ENCODE assay signal across 16 mouse cellular contexts in genomic region chr4:83438116-83438515, GRCm38 (mm10). TPM values are rescaled to one million over a fixed set of nuclear protein-coding genes. Genes with fewer than 3 reads are reported as not detected.
A peak's percentile ranks its signal among the peaks of the same experiment; 100 is the strongest.
DNase-seq lines count a peak whose midpoint lies in the region; ATAC-seq and TF ChIP-seq lines count a peak whose summit lies in the region.
"Had no signal": no experiment of that assay in that cellular context is flagged by ENCODE, and none has a peak within 500 bp of the region (broad histone marks: within the 10 kb centered on the region; RNA-seq: fewer than 3 reads in every experiment).

No protein-coding gene starts in this region.

- peaks cover 96% of the 10 kb centered on the region for H3K36me3 ChIP-seq in midbrain, embryonic 10.5 days
- H3K36me3 ChIP-seq in midbrain, embryonic 11.5 days (ENCODE audit: control insufficient read depth, insufficient read depth, low read length), result peaks cover 27% of the 10 kb centered on the region
- H3K36me3 ChIP-seq in MEL (ENCODE audit: control insufficient read depth in 1 of 2, insufficient read depth in 2 of 2, low read length in 2 of 2), result peaks cover 8 to 28% of the 10 kb centered on the region in 2 experiments
- H3K36me3 ChIP-seq in myocyte (ENCODE audit: control insufficient read depth, insufficient read depth), result peaks cover 26% of the 10 kb centered on the region

- no peaks in the 10 kb centered on the region for H3K9me3 ChIP-seq in midbrain, embryonic 10.5 days (replicated peaks)
- H3K9me3 ChIP-seq in midbrain, embryonic 11.5 days (ENCODE audit: control insufficient read depth, low read length), result no peaks in the 10 kb centered on the region
- H3K9me3 ChIP-seq in MEL (replicated peaks; ENCODE audit: insufficient read depth, low read length), result no peaks in the 10 kb centered on the region
- H3K9me3 ChIP-seq: limb, embryonic 12.5 days; liver, embryonic 15.5 days; neural tube, embryonic 15.5 days had no signal

- ATAC-seq in midbrain, embryonic 11.5 days (ENCODE audit: low FRiP score), result no peak
- ATAC-seq: activated CD4-positive, CD25-positive, alpha-beta regulatory T cell, adult 4 months; forebrain, embryonic 14.5 days had no signal

- H3K4me2 ChIP-seq in midbrain, embryonic 11.5 days, result no peak overlapping the region
- peak overlapping the region; percentile 38 for H3K4me2 ChIP-seq in myocyte (ENCODE audit: low read depth)
- H3K4me2 ChIP-seq: limb, embryonic 12.5 days; liver, embryonic 15.5 days; neural tube, embryonic 15.5 days had no signal

- TF ChIP-seq RAD21 in MEL (IDR thresholded peaks at IDR 0.05; ENCODE audit: low read depth, low read length), result no peak

- no peaks in the 10 kb centered on the region for H3K79me2 ChIP-seq in MEL (ENCODE audit: control insufficient read depth, insufficient read depth, low read length, poor library complexity)
- peaks cover 17% of the 10 kb centered on the region for H3K79me2 ChIP-seq in myocyte (ENCODE audit: control insufficient read depth, insufficient read depth)

- peak; percentile 24 for DNase-seq in kidney, postnatal 10 days
- DNase-seq in kidney, adult 8-10 months, result no peak
- peak; percentile 4 for DNase-seq in midbrain, embryonic 10.5 days (ENCODE audit: low spot score)
- no peak for DNase-seq in midbrain, embryonic 11.5 days (ENCODE audit: low spot score, missing footprints)
- DNase-seq in MEL (ENCODE audit: low read depth, low spot score), result no peak
- DNase-seq in retina, postnatal 1 day, result no peak
- DNase-seq: adrenal gland, postnatal 25 days; cerebellum, adult 9-10 months; heart, adult 2 months had no signal

- H3K4me1 ChIP-seq in midbrain, embryonic 10.5 days, result peaks cover 3% of the 10 kb centered on the region; the same call in 1 of the 2 replicates
- no peaks in the 10 kb centered on the region for H3K4me1 ChIP-seq in midbrain, embryonic 11.5 days (ENCODE audit: control insufficient read depth, insufficient read depth, low read length)
- peaks cover 0 to 2% of the 10 kb centered on the region in 2 experiments; a peak in 2 of 4 replicates for H3K4me1 ChIP-seq in MEL (ENCODE audit: control insufficient read depth in 1 of 2, insufficient read depth in 2 of 2, low read length in 2 of 2)
- H3K4me1 ChIP-seq: limb, embryonic 12.5 days; neural tube, embryonic 15.5 days had no signal

- no peaks in the 10 kb centered on the region for H3K27me3 ChIP-seq in midbrain, embryonic 10.5 days (ENCODE audit: low read depth, poor library complexity, severe bottlenecking)
- H3K27me3 ChIP-seq in midbrain, embryonic 11.5 days (ENCODE audit: control insufficient read depth, insufficient read depth, low read length), result no peaks in the 10 kb centered on the region
- no peaks in the 10 kb centered on the region for H3K27me3 ChIP-seq in MEL (ENCODE audit: control insufficient read depth in 1 of 2, insufficient read depth in 2 of 2, low read length in 2 of 2)
- no peaks in the 10 kb centered on the region for H3K27me3 ChIP-seq in myocyte (ENCODE audit: control insufficient read depth, insufficient read depth, insufficient read length)
- H3K27me3 ChIP-seq: limb, embryonic 12.5 days; liver, embryonic 15.5 days; neural tube, embryonic 15.5 days had no signal

- no peak for TF ChIP-seq CTCF in MEL (IDR thresholded peaks at IDR 0.05 in 2 of 3, conservative IDR thresholded peaks at IDR 0.05 in 1 of 3; ENCODE audit: control insufficient read depth in 1 of 3, insufficient read depth in 1 of 3, low read depth in 2 of 3, low read length in 3 of 3, poor library complexity in 1 of 3, severe bottlenecking in 1 of 3)

- H3K9ac ChIP-seq in midbrain, embryonic 11.5 days (ENCODE audit: low read length), result no peak overlapping the region
- no peak overlapping the region for H3K9ac ChIP-seq in MEL (ENCODE audit: control insufficient read depth, low read depth, low read length, poor library complexity, severe bottlenecking)
- H3K9ac ChIP-seq: limb, embryonic 12.5 days; liver, embryonic 15.5 days; neural tube, embryonic 15.5 days had no signal

- TF ChIP-seq POLR2A in MEL (IDR thresholded peaks at IDR 0.05; ENCODE audit: control insufficient read depth in 1 of 2, insufficient read depth in 1 of 2, low read depth in 1 of 2, low read length in 2 of 2, poor library complexity in 1 of 2), result no peak
- no peak for TF ChIP-seq POLR2A in myocyte (IDR thresholded peaks at IDR 0.05; ENCODE audit: insufficient read length, low read depth)

- H3K27ac ChIP-seq in midbrain, embryonic 10.5 days (replicated peaks), result no peak overlapping the region
- no peak overlapping the region for H3K27ac ChIP-seq in midbrain, embryonic 11.5 days (ENCODE audit: low read depth, low read length)
- H3K27ac ChIP-seq in MEL (ENCODE audit: control insufficient read depth, low read depth, low read length), result no peak overlapping the region; the same call in 1 of the 2 replicates
- H3K27ac ChIP-seq: heart, adult 2 months; limb, embryonic 12.5 days; liver, embryonic 15.5 days; neural tube, embryonic 15.5 days; stomach, postnatal 0 days had no signal

- no peak overlapping the region for H3K4me3 ChIP-seq in midbrain, embryonic 10.5 days
- no peak overlapping the region for H3K4me3 ChIP-seq in midbrain, embryonic 11.5 days (ENCODE audit: low read depth, low read length)
- no peak overlapping the region for H3K4me3 ChIP-seq in MEL (ENCODE audit: control insufficient read depth in 1 of 2, insufficient read depth in 1 of 2, low read depth in 2 of 2, low read length in 2 of 2)
- no peak overlapping the region for H3K4me3 ChIP-seq in myocyte
- H3K4me3 ChIP-seq: heart, adult 2 months; limb, embryonic 12.5 days; liver, embryonic 15.5 days; neural tube, embryonic 15.5 days had no signal

- H3ac ChIP-seq in myocyte (ENCODE audit: control insufficient read depth, insufficient read length), result no peak overlapping the region

- TF ChIP-seq EP300 in MEL (IDR thresholded peaks at IDR 0.05; ENCODE audit: low read depth in 1 of 2, low read length in 2 of 2), result no peak

TF ChIP-seq in MEL, 35 proteins besides CTCF, POLR2A, EP300 and RAD21:
- TF ChIP-seq MEF2A (IDR thresholded peaks at IDR 0.05; ENCODE audit: extremely low read depth, insufficient replicate concordance, low read depth, low read length, poor library complexity, severe bottlenecking), result no peak
- TF ChIP-seq MXI1 (IDR thresholded peaks at IDR 0.05; ENCODE audit: low read depth, low read length), result no peak
- no peak for TF ChIP-seq SMC3 (IDR thresholded peaks at IDR 0.05; ENCODE audit: low read depth, low read length)
- TF ChIP-seq MAFK (IDR thresholded peaks at IDR 0.05; ENCODE audit: borderline replicate concordance, low read depth, low read length), result peak; percentile 25; the same call in 1 of the 2 replicates
- no peak for TF ChIP-seq MYB (IDR thresholded peaks at IDR 0.05; ENCODE audit: low read depth, low read length)
- TF ChIP-seq GABPA (IDR thresholded peaks at IDR 0.05; ENCODE audit: low read depth, low read length), result no peak
- TF ChIP-seq ZNF384 (IDR thresholded peaks at IDR 0.05; ENCODE audit: low read depth, low read length), result no peak

TF ChIP-seq in myocyte, 11 proteins besides CTCF, POLR2A, EP300 and RAD21:
- TF ChIP-seq TCF12 (IDR thresholded peaks at IDR 0.05; ENCODE audit: insufficient read depth, poor library complexity, severe bottlenecking) (no peak), E2F4 (IDR thresholded peaks at IDR 0.05; ENCODE audit: insufficient read depth) (no peak), MYOG (IDR thresholded peaks at IDR 0.05; ENCODE audit: control insufficient read depth in 1 of 3, insufficient read depth in 1 of 3, insufficient read length in 2 of 3, low read depth in 2 of 3) (peak in 2 of 3 experiments; percentile 43 to 59), SRF (IDR thresholded peaks at IDR 0.05; ENCODE audit: control insufficient read depth, insufficient read length, low read depth) (no peak), CEBPB (IDR thresholded peaks at IDR 0.05; ENCODE audit: insufficient read depth, poor library complexity, severe bottlenecking) (no peak), REST (IDR thresholded peaks at IDR 0.05; ENCODE audit: insufficient read depth, insufficient read length) (no peak), MYOD1 (IDR thresholded peaks at IDR 0.05; ENCODE audit: control insufficient read depth in 1 of 3, insufficient read length in 2 of 3, low read depth in 2 of 3) (peak in 1 of 3 experiments; percentile 5)

RNA-seq across cellular contexts. Expression of gene Snapc3, which starts 20.6 kb away (rescaled TPM):
- polyA plus RNA-seq in midbrain, embryonic 10.5 days (2016; fragmentation: Nextera tagmentation; extraction: Ambion mirVana), result 57.7 and 63.9 TPM in 2 replicates
- polyA plus RNA-seq in midbrain, embryonic 11.5 days (2014; fragmentation: Nextera tagmentation; extraction: Ambion mirVana), result 75.2 and 83.0 TPM in 2 replicates
- total RNA-seq in MEL (2012; rRNA removed), result 15.3 and 16.9 TPM in 2 replicates
- polyA plus RNA-seq in MEL (2012; ENCODE audit: insufficient read depth in 1 of 2, insufficient read length in 2 of 2, low read depth in 1 of 2, low replicate concordance in 2 of 2, missing spikeins in 1 of 2), result 10 to 100 TPM in 1 of 2 experiments, not detected in 1; 12.0 TPM
- polyA plus RNA-seq in myocyte (2012; fragmentation: generic; extraction: Trizol), result 18.4 TPM

RNA-seq across cellular contexts. Expression of gene Psip1, which starts 48.1 kb away (rescaled TPM):
- 302 and 314 TPM in 2 replicates for polyA plus RNA-seq in midbrain, embryonic 10.5 days (2016; fragmentation: Nextera tagmentation; extraction: Ambion mirVana)
- 469 and 508 TPM in 2 replicates for polyA plus RNA-seq in midbrain, embryonic 11.5 days (2014; fragmentation: Nextera tagmentation; extraction: Ambion mirVana)
- 68.1 and 81.0 TPM in 2 replicates for total RNA-seq in MEL (2012; rRNA removed)
- polyA plus RNA-seq in MEL (2012; ENCODE audit: insufficient read depth in 1 of 2, insufficient read length in 2 of 2, low read depth in 1 of 2, low replicate concordance in 2 of 2, missing spikeins in 1 of 2) (100 to 1,000 TPM in 1 of 2 experiments, 10 to 100 TPM in 1; 54.0 to 161 TPM), myocyte (2012; fragmentation: generic; extraction: Trizol) (24.0 TPM)

Comparison
In these comparisons a context has a peak if more than half of its experiments do, and no peak if none do; other contexts are left out.
1. DNase-seq: peak in kidney, postnatal 10 days (single experiment) and midbrain, embryonic 10.5 days (single experiment); none in kidney, adult 8-10 months (0 of 2), midbrain, embryonic 11.5 days (single experiment), MEL (single experiment) and retina, postnatal 1 day (single experiment).